Mouse (Mus musculus): ENCODE data around the gene Wsb2.

- TF ChIP-seq CTCF (IDR thresholded peaks at IDR 0.05; ENCODE audit: borderline replicate concordance, control insufficient read depth, extremely low read depth, insufficient read depth, low read length, poor library complexity) (peak; percentile 80; the same call in 1 of the 2 replicates), POLR2A (IDR thresholded peaks at IDR 0.05; ENCODE audit: control insufficient read depth, extremely low read depth, insufficient read depth, low read length, poor library complexity) (no peak)
Measured at GRCm38 (mm10) chr5:117358725-117359124, 1.6 kb downstream of the Wsb2 start.

Data from thymus, adult 2 months (tissue).